Mouse (Mus musculus): ENCODE data around the gene Ppp1r12a. TPM values are rescaled to one million over a fixed set of nuclear protein-coding genes. Genes with fewer than 3 reads are reported as not detected.

Gene Ppp1r12a
- 71.3 and 92.3 TPM in 2 replicates for total RNA-seq (2014; rRNA removed)
- 33.0 and 51.6 TPM in 2 replicates for polyA plus RNA-seq (2015; fragmentation: Nextera tagmentation; extraction: Ambion mirVana)

DNA sequence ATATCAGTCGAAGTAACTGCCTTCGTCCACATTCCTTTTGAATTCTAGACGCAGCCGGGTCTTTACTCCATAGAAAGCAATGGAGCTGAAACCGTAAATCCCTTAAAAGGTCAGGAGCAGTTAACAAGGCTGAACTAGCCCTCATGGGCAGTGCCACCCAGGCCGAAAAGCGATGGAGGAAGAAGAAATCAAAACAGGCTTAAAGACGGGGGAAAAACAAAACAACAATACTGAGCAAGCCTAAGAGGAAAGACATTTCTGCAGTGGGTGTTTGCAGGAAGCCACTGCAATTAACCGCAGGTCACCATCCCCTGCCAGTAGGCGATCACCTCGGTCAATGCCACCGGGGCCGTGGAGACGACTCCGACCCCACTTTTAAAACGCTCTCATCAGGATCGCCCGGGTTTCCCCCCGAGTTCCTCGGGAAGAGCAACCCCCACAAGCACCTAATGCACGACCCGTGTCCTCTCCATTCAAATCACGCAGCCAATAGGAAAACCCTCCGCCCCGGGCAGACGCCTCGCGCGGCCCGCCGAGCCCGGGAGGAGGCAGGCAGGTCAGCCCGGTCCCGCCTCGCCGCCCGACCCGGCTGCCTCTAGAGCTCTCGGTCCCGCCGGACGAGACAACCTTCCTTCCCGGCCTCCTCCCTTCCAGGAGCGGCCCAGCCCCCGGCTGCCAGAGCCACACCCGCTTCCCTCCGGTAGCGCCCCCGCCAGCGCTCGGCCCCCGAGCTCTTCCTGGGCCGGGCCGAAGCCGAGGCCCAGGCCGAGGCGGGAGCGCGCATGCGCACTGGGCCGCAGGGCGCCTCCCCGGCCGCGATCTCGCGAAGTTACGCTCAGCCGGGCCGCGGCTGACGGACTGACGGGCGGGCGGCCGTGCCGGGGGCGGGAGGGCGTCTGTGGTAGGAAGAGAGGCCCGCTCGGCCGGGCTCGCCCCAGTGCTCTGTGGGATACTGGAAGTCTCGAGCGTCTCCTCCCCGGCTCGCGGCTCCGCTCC, at the start of gene Ppp1r12a:
TSS of gene Ppp1r12a (plus strand) at position 933 of the 996 bp plus-strand sequence.
- 2% methylated on average over 80 of the region's 89 CpGs for WGBS
- TF ChIP-seq CTCF (IDR thresholded peaks at IDR 0.05; ENCODE audit: low read depth), result no peak; the same call in 1 of the 2 replicates

DNA sequence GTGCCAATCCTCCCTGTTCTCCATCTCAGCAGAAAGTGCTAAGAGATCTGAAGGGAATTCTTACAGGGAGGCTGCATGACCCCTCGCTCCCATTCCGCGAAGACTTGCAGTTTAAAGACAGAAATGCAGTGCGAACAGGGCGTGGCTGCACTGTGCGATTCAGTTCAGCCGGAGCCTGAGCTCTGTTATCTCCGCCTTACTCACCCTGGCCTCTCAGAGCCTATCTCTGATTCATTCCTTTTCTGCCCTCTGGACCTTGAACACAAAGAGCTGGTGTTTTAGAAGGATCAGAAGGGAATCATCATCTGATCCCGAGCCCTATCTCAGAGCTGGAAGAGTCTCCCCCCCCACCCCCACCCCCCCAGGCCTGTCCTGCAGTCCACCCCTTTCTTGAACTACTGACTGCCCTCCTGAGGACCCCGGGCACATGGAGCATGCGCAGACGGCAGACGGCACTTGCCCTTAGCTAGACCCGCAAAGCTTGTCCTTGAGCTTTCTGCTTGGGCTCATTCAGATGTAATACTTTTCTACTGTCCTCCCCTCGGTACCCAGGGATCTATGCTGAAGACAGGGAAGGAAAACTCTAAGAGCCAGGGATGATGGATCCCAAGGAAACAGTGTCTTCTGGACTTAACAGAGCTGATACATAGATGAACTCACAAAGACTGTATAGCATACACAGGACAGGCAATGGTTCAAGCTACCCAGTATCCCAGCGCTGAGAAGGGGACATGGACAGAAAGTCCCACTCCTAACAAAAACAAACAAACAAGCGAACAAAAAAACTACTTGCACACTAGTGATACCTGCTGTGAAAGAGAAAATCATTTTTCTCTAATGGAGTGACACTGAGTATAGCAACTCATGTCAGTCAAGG, 48.4 kb upstream of the Ppp1r12a start:
- 63% methylated on average over 17 of the region's 17 CpGs for WGBS

More for the DNA sequence above, at the start of gene Ppp1r12a:
- H3K27ac ChIP-seq (ENCODE audit: low read depth, low read length), result peak within 1 kb of the TSS; percentile 100
- peaks cover 12% of the 10 kb centered on the region for H3K4me1 ChIP-seq (ENCODE audit: insufficient read depth)
- H3K9ac ChIP-seq, result peak within 1 kb of the TSS; percentile 99
- H3K36me3 ChIP-seq (ENCODE audit: insufficient read depth), result no peaks in the 10 kb centered on the region
- DNase-seq (peak; percentile 97), ATAC-seq (peak; percentile 93)
- no peaks in the 10 kb centered on the region for H3K27me3 ChIP-seq (ENCODE audit: insufficient read depth, low read length)
- H3K9me3 ChIP-seq (ENCODE audit: low read length), result no peaks in the 10 kb centered on the region
- H3K4me3 ChIP-seq (ENCODE audit: low read depth, low read length), result peak within 1 kb of the TSS; percentile 98
- peak within 1 kb of the TSS; percentile 69 for H3K4me2 ChIP-seq (ENCODE audit: low read depth)

DNA sequence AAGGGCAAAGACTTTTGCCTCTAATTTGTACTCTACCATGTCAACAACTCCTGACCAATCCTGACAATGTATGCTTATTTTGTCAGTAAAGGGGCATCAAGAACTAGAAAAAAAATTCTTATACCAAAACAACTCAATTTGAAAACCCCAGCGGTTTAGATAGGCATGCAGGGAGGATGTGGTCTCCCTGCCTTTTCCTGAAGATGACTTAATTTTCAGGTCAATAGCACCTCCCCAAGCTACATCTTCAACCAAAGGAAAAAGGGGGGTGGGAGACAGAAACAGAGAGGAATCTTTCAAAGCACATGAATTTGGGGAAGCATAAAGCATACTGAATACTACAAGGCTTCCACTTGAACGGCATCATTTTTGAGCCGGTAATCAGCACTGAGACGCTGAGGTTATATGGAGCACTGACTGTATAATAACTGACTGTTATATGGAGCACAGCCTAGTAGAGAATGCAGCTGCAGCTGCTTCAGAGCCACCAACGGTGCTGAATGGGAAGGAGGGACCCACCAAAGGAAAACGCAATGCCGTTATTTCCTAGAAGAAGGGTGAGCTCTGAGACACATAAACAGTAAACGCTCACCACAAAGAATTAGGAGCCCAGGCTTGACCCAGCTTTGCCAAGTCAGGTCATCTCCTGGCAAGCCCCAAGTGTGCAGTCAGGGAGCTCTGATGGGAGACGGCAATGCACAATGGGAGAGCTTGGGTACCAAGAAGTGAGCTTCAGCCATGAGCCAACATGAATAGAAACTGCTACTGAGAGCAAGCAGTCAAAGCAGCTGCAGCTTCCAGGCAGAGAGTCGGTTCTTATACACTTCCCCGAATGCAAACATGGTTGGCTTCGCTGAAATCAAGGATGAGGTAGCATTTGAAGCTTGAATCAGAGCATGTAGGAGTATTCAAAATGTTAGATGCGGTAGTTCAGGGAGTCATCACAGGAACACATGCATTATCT, 43.5 kb upstream of the Ppp1r12a start:
- H3K27me3 ChIP-seq (ENCODE audit: insufficient read depth, low read length), result no peaks in the 10 kb centered on the region
- 70% methylated on average over 13 of the region's 13 CpGs for WGBS
- no peak for TF ChIP-seq CTCF (IDR thresholded peaks at IDR 0.05; ENCODE audit: low read depth)
- 0 out of 2 replicates have a peak overlapping the region, but pooled peaks have one; percentile 5 for H3K27ac ChIP-seq (ENCODE audit: low read depth, low read length)
- H3K36me3 ChIP-seq (ENCODE audit: insufficient read depth), result no peaks in the 10 kb centered on the region
- no peak overlapping the region for H3K4me3 ChIP-seq (ENCODE audit: low read depth, low read length)
- no peaks in the 10 kb centered on the region for H3K9me3 ChIP-seq (ENCODE audit: low read length)
- no peak overlapping the region for H3K4me2 ChIP-seq (ENCODE audit: low read depth)
- DNase-seq, result no peak
- H3K4me1 ChIP-seq (ENCODE audit: insufficient read depth), result no peaks in the 10 kb centered on the region
- peak; percentile 66 for ATAC-seq
- H3K9ac ChIP-seq, result no peak overlapping the region

More for the DNA sequence above, 48.4 kb upstream of the Ppp1r12a start:
- Histone ChIP-seq H3K36me3 (ENCODE audit: insufficient read depth) (no peaks in the 10 kb centered on the region), H3K4me1 (ENCODE audit: insufficient read depth) (no peaks in the 10 kb centered on the region), H3K27ac (ENCODE audit: low read depth, low read length) (no peak overlapping the region), H3K9ac (peak overlapping the region; percentile 3; the same call in 1 of the 2 replicates), H3K27me3 (ENCODE audit: insufficient read depth, low read length) (no peaks in the 10 kb centered on the region), H3K9me3 (ENCODE audit: low read length) (no peaks in the 10 kb centered on the region), H3K4me2 (ENCODE audit: low read depth) (no peak overlapping the region), H3K4me3 (ENCODE audit: low read depth, low read length) (peak overlapping the region; percentile 16)
- DNase-seq (no peak), ATAC-seq (peak; percentile 29; the same call in 1 of the 2 replicates)
- no peak for TF ChIP-seq CTCF (IDR thresholded peaks at IDR 0.05; ENCODE audit: low read depth)

DNA sequence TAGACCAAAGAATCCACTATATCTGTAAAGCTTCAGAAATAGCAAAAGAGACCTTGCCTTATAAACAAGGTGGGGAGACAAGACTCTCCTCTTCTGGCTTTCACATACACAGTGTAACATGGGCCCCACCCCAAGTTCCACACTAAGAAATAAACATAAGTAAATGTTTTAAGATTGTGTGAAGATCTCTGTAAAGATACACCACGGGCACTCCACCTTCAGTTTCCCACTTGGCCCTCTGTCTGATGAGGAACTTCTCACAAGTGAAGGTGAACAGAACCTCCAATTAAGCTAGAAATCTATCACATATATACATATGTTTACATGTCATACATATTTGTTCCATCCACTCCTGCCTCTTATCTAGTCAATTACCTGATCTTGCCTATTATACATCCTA, 42.6 kb upstream of the Ppp1r12a start:
- TF ChIP-seq CTCF (IDR thresholded peaks at IDR 0.05; ENCODE audit: low read depth), result no peak
- ATAC-seq, result no peak

GRCm38 (mm10) chr10:108124934-108125599, 36.9 kb upstream of the Ppp1r12a start:
- Histone ChIP-seq H3K27me3 (ENCODE audit: insufficient read depth, low read length) (no peaks in the 10 kb centered on the region), H3K27ac (ENCODE audit: low read depth, low read length) (no peak overlapping the region), H3K4me2 (ENCODE audit: low read depth) (no peak overlapping the region), H3K9me3 (ENCODE audit: low read length) (no peaks in the 10 kb centered on the region), H3K36me3 (ENCODE audit: insufficient read depth) (no peaks in the 10 kb centered on the region), H3K4me1 (ENCODE audit: insufficient read depth) (no peaks in the 10 kb centered on the region), H3K4me3 (ENCODE audit: low read depth, low read length) (no peak overlapping the region), H3K9ac (no peak overlapping the region)
- WGBS, result 87% methylated on average over 3 of the region's 3 CpGs
- no peak for TF ChIP-seq CTCF (IDR thresholded peaks at IDR 0.05; ENCODE audit: low read depth)
- ATAC-seq (no peak), DNase-seq (no peak)

More for the DNA sequence above, 42.6 kb upstream of the Ppp1r12a start:
- H3K9ac ChIP-seq, result no peak overlapping the region
- no peak for DNase-seq
- no peak overlapping the region for H3K27ac ChIP-seq (ENCODE audit: low read depth, low read length)
- H3K4me3 ChIP-seq (ENCODE audit: low read depth, low read length), result no peak overlapping the region
- H3K27me3 ChIP-seq (ENCODE audit: insufficient read depth, low read length), result no peaks in the 10 kb centered on the region
- H3K9me3 ChIP-seq (ENCODE audit: low read length), result no peaks in the 10 kb centered on the region
- 92% methylated on average over 1 of the region's 1 CpGs for WGBS
- no peaks in the 10 kb centered on the region for H3K4me1 ChIP-seq (ENCODE audit: insufficient read depth)
- no peaks in the 10 kb centered on the region for H3K36me3 ChIP-seq (ENCODE audit: insufficient read depth)
- H3K4me2 ChIP-seq (ENCODE audit: low read depth), result no peak overlapping the region
